Mouse (Mus musculus) hindbrain, embryonic 12.5 days (tissue): ENCODE data around the gene Cdhr1. TPM values are rescaled to one million over a fixed set of nuclear protein-coding genes. Genes with fewer than 3 reads are reported as not detected.

Experiments used
- ATAC-seq: fragments of 200-750 bp; cut with Nextera tagmentation; 2 replicates; pipeline ENCODE4 v1.8.0; 2017; ENCODE audit warnings: moderate TSS enrichment; ENCODE audit not compliant: low FRiP score
- H3K27ac ChIP-seq: fragments of 300-500 bp; sonication (generic); 2 replicates; pipeline ENCODE4 v1.5.1; 2016; ENCODE audit warnings: mild to moderate bottlenecking
- H3K27me3 ChIP-seq: fragments of 300-500 bp; sonication (generic); 2 replicates; pipeline ENCODE4 v1.6.1; 2016; ENCODE audit warnings: mild to moderate bottlenecking
- H3K36me3 ChIP-seq: fragments of 300-500 bp; sonication (generic); 2 replicates; pipeline ENCODE4 v1.6.1; 2016; ENCODE audit warnings: mild to moderate bottlenecking
- H3K4me1 ChIP-seq: fragments of 300-500 bp; sonication (generic); 2 replicates; pipeline ENCODE4 v1.6.1; 2016
- H3K4me2 ChIP-seq: fragments of 300-500 bp; sonication (generic); replicated peaks from 2 replicates; pipeline ENCODE4 v1.6.1; 2016; ENCODE audit warnings: mild to moderate bottlenecking
- H3K4me3 ChIP-seq: fragments of 300-500 bp; sonication (generic); 2 replicates; pipeline ENCODE4 v1.5.1; 2016; ENCODE audit warnings: mild to moderate bottlenecking
- H3K9ac ChIP-seq: fragments of 300-500 bp; sonication (generic); 2 replicates; pipeline ENCODE4 v1.6.1; 2016; ENCODE audit warnings: mild to moderate bottlenecking, moderate library complexity
- H3K9me3 ChIP-seq: fragments of 300-500 bp; sonication (generic); replicated peaks from 2 replicates; pipeline ENCODE4 v1.6.1; 2016; ENCODE audit warnings: mild to moderate bottlenecking
- WGBS: fragments of 180-500 bp; shearing (Covaris S2); methylation state at CpG from one replicate; pipeline ENCODE4 v1.1.7; 2016; 5-methylcytosine and 5-hydroxymethylcytosine counted together
- polyA plus RNA-seq: library from polyadenylated mRNA; unstranded; fragments of >200 nt; fragmentation: Nextera tagmentation; extraction: Ambion mirVana; gene quantifications from 2 replicates; pipeline ENCODE4 v1.2.1, GENCODE M21; 2016

The Cdhr1 gene
- polyA plus RNA-seq, 1 experiment from 2014 or later: 1.8 TPM

DNA sequence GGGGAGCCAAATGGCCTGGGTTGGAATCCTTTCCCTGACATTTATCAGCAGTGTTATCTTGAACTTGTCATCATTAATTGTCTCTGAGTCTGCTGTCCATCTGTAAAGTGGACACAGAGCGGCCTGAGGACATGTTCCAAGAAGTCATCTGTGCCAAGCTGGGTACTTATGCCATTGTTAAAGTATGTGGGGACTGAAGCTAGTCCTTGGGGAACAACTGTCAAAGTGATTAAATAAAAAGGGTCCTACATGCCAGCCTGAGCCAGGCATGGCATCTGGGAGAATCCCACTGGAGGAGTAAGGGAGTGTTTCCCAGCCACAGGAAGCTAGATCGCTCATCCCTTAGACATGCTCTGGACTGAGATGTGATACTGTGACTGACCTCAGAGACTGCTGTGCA is 12.3 kb upstream of the Cdhr1 start:
- Histone ChIP-seq H3K4me3 (no peak overlapping the region), H3K36me3 (no peaks in the 10 kb centered on the region), H3K27ac (no peak overlapping the region), H3K9ac (no peak overlapping the region), H3K4me1 (no peaks in the 10 kb centered on the region), H3K9me3 (no peaks in the 10 kb centered on the region), H3K4me2 (no peak overlapping the region), H3K27me3 (no peaks in the 10 kb centered on the region)
- WGBS: 86% methylated on average over 2 of the region's 2 CpGs
- ATAC-seq: no peak

DNA sequence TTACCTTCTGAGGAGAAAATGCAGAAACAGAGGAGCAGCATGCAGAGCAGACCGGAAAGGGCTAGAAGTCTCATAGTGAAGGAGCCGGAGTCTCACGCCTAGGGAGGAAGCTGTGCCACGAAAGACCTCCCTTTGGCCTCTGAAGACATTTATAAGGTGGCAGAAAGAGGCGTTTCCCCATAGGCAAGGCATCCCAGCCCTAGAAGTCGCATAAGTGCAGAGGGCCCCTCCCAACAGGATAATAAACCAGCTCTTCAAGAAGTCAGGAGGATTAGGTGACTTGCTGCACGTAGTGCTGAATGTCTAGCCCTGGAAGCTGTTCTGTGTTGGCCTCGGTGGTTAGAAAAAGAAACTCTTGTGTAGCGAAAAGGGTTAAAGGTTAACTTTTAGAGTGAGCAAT is 11.8 kb upstream of the Cdhr1 start:
- 76% methylated on average over 9 of the region's 9 CpGs for WGBS
- ATAC-seq: no peak
- H3K4me3 ChIP-seq: no peak overlapping the region

DNA sequence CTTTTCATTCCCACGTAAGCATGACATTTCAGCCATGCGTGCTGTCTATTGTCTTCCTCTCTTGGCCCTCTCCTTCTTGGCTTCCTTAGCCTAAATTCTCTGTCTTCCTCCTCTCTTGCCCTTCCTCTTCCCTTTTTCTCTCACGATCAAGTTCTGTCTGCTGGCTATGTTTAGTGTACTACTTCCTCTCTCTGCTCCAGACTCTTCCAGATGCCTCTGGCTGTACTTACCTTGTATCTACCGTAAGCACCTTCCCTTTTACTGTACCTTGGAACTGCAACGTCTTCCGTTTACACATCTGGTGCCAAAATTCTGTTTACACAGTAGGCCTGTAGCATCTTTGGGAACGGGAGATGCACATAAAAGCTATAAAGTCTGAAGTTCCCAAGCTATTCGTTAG is 11.3 kb upstream of the Cdhr1 start:
- H3K4me2 ChIP-seq: no peak overlapping the region
- no peaks in the 10 kb centered on the region for H3K9me3 ChIP-seq
- WGBS: 88% methylated on average over 8 of the region's 8 CpGs
- H3K4me1 ChIP-seq: no peaks in the 10 kb centered on the region
- no peaks in the 10 kb centered on the region for H3K27me3 ChIP-seq
- no peak overlapping the region for H3K27ac ChIP-seq
- H3K4me3 ChIP-seq: no peak overlapping the region
- no peaks in the 10 kb centered on the region for H3K36me3 ChIP-seq
- H3K9ac ChIP-seq: no peak overlapping the region
- no peak for ATAC-seq

More for the DNA sequence above, 11.8 kb upstream of the Cdhr1 start:
- Histone ChIP-seq H3K27me3 (no peaks in the 10 kb centered on the region), H3K9me3 (no peaks in the 10 kb centered on the region), H3K4me1 (no peaks in the 10 kb centered on the region), H3K9ac (no peak overlapping the region), H3K4me2 (no peak overlapping the region), H3K27ac (no peak overlapping the region), H3K36me3 (no peaks in the 10 kb centered on the region)

DNA sequence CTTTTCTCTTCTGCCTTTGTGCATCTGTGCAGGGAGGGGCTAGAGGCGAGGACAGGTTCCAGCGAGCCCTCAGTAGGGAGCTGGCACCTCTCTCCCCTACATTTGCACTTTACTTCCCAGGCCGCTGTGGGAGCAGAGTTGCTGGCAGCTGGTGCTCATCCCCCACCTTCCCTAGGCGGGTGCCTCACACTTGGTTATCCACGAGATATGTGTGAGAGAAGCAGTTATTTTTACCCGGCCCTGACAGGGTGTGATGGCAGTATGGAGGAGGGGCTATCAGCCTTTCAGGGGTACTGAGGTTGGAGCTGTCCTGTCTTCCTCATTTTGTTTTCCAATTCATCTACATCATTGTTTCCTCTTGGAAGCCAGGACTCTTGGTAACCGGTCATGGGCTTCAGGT is 7.7 kb upstream of the Cdhr1 start:
- H3K4me2 ChIP-seq: no peak overlapping the region
- H3K9ac ChIP-seq: no peak overlapping the region
- no peak overlapping the region for H3K4me3 ChIP-seq
- H3K27me3 ChIP-seq: no peaks in the 10 kb centered on the region
- no peaks in the 10 kb centered on the region for H3K4me1 ChIP-seq
- H3K9me3 ChIP-seq: no peaks in the 10 kb centered on the region
- no peak for ATAC-seq
- no peaks in the 10 kb centered on the region for H3K36me3 ChIP-seq
- WGBS: 29% methylated on average over 7 of the region's 7 CpGs
- H3K27ac ChIP-seq: no peak overlapping the region

DNA sequence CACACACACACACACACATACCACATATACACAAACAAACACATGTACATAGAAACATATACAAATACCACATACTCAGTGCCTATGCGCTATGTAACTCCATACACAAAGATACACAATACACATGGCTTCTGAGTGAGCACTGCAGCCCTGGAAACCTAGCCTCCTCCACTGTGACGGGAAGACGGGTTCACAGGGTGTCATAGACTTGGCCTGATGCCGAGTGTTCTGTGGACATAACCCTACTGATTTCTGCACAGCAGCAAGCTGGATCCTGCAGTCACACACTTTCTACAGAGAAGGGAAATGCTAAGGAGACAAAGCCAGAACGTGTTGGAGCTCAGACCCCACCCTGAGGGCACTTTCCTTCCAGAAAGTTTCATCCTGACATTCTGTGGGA is 6.6 kb upstream of the Cdhr1 start:
- Histone ChIP-seq H3K4me2 (no peak overlapping the region), H3K9me3 (no peaks in the 10 kb centered on the region), H3K27me3 (no peaks in the 10 kb centered on the region), H3K4me1 (no peaks in the 10 kb centered on the region), H3K4me3 (no peak overlapping the region), H3K27ac (no peak overlapping the region), H3K9ac (no peak overlapping the region), H3K36me3 (no peaks in the 10 kb centered on the region)
- ATAC-seq: no peak
- WGBS: 67% methylated on average over 5 of the region's 5 CpGs

DNA sequence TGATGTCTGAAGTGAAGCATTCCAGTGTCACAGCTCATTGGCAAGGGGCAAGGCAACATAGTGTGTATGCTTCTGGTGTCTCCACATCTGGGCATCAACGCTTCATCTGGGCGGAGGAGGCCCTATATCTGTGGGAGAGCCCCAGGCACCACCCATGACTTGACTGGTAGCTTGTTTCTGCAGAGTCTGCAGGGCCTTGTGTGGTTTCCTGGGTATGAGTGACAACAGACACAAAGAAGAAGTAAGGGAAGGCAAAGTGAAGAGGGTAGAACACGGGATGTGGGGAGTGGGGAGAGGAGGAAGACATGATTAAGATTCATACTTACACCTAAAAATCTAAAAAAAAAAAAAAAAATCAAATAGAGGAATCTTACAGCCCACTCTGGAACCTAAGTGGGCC is 4.3 kb upstream of the Cdhr1 start:
- ATAC-seq: no peak
- Histone ChIP-seq H3K36me3 (no peaks in the 10 kb centered on the region), H3K4me3 (no peak overlapping the region), H3K9ac (no peak overlapping the region), H3K27me3 (peaks cover 19% of the 10 kb centered on the region), H3K27ac (no peak overlapping the region), H3K4me1 (peaks cover 9% of the 10 kb centered on the region), H3K4me2 (no peak overlapping the region), H3K9me3 (no peaks in the 10 kb centered on the region)
- WGBS: 83% methylated on average over 3 of the region's 3 CpGs

DNA sequence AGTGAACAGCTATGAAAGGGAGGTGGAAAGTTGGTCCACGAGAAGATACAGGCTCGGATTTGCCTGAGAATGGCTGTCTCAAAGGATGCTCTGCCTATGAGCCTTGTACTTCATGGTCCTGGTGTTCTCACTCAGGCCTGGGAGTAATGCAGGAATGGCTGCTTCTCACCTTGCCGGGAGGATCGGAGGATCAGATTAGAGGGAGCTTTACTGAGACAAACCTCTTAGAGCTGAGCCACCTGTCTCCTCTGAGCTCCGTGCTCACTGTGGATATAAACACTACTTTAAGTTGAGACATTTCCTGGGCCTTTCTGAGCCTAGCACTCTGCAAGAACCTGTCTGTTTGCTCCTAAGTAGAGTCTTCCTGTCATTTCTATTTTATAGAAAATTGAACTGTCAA is 3.4 kb upstream of the Cdhr1 start:
- Histone ChIP-seq H3K9ac (no peak overlapping the region), H3K4me1 (peaks cover 9% of the 10 kb centered on the region), H3K4me2 (no peak overlapping the region), H3K36me3 (no peaks in the 10 kb centered on the region), H3K27me3 (peaks cover 28% of the 10 kb centered on the region), H3K4me3 (no peak overlapping the region), H3K27ac (no peak overlapping the region), H3K9me3 (no peaks in the 10 kb centered on the region)
- no peak for ATAC-seq
- WGBS: 82% methylated on average over 5 of the region's 5 CpGs

DNA sequence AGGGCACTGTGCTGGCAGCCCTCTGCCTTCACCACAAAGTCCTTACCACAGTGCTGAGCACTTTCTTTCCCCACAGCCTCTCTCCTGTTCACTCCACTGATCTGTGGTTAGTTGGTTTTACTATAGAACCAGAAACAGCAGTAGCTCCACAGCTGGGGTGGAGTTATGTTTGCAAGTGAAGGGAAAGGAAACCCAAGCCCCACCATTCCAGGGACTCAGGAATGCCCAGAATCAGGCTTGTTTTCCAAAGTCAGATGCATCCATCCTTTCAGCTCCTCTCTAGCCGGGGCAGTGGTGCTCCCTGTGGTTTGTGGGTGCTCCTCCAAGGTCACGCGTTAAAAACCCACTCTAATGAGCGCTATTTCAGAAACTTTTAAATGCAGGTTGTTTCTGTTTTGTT is 2.6 kb downstream of the Cdhr1 start:
- ATAC-seq: no peak
- no peak overlapping the region for H3K9ac ChIP-seq
- H3K4me1 ChIP-seq: peaks cover 9% of the 10 kb centered on the region
- WGBS: 82% methylated on average over 4 of the region's 4 CpGs
- H3K27ac ChIP-seq: no peak overlapping the region
- H3K27me3 ChIP-seq: peaks cover 30% of the 10 kb centered on the region
- no peak overlapping the region for H3K4me2 ChIP-seq
- H3K36me3 ChIP-seq: no peaks in the 10 kb centered on the region
- no peak overlapping the region for H3K4me3 ChIP-seq
- H3K9me3 ChIP-seq: no peaks in the 10 kb centered on the region

DNA sequence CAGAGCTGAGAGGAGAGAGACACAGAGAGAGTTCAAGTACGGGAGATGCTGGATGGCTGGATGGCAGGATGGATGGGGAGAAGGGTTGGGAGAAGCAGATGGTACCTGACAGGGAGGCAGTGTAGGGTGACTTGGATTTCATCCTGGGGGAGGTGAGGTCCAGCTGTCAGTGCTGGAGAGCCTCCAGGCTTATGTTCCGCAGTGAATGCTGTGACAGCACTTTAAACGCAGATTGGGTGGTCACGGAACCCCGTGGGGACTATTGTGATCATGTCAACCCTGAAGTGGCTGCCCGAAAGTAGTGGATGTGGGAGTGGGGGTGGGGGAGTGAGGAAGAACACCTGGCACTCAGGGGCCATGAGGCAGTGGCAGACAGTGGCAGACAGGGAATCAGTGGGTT is 3.7 kb downstream of the Cdhr1 start:
- no peak overlapping the region for H3K4me3 ChIP-seq

DNA sequence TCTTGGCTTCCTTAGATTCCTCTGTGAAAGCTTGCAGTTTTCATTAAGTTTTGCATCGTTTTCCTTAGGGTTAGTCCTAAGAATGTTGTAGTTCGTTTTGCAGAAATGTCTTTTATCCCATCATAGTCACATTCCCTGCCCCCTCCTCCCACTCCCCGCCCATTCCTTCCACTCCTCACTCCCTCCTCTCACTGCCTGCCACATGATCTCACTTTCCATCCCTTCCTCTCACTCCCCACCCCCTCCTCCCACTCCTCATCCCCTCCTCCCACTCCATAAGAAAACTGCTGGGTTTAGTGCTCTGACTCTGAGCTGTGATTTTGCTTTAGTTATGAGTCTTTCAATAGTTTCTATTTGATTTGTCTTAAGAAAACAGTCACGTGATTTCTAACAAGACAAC is 14.4 kb downstream of the Cdhr1 start:
- Histone ChIP-seq H3K9ac (no peak overlapping the region), H3K9me3 (no peaks in the 10 kb centered on the region), H3K4me2 (no peak overlapping the region), H3K36me3 (no peaks in the 10 kb centered on the region), H3K27ac (no peak overlapping the region), H3K4me3 (no peak overlapping the region), H3K4me1 (no peaks in the 10 kb centered on the region), H3K27me3 (no peaks in the 10 kb centered on the region)
- no peak for ATAC-seq
- 39% methylated on average over 4 of the region's 4 CpGs for WGBS

More for the DNA sequence above, 3.7 kb downstream of the Cdhr1 start:
- Histone ChIP-seq H3K9me3 (no peaks in the 10 kb centered on the region), H3K27ac (no peak overlapping the region), H3K36me3 (no peaks in the 10 kb centered on the region), H3K4me1 (peaks cover 9% of the 10 kb centered on the region), H3K9ac (no peak overlapping the region), H3K27me3 (peaks cover 29% of the 10 kb centered on the region), H3K4me2 (no peak overlapping the region)
- WGBS: 66% methylated on average over 6 of the region's 6 CpGs
- no peak for ATAC-seq

DNA sequence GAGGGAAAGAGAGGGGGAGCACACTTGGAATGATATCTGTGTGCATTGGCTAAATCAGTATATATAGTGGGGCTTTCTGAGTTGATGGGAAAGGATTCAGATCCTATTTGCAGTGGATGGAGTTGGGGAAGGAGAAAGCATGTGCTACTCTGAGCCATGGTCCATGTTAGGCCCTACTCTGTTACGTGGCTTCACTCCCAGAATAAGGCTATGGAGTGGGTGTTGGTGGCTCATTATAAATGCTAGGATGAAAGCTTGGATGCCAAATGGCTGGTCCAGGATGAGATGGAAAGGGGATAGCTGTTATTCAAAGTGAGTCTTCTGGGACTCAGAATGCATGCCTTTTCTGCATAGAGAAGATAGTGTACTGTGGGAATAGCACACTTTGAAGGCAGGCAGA is 17.4 kb downstream of the Cdhr1 start:
- no peaks in the 10 kb centered on the region for H3K27me3 ChIP-seq
- no peak overlapping the region for H3K27ac ChIP-seq
- no peak overlapping the region for H3K4me2 ChIP-seq
- no peaks in the 10 kb centered on the region for H3K36me3 ChIP-seq
- no peak overlapping the region for H3K9ac ChIP-seq
- no peaks in the 10 kb centered on the region for H3K9me3 ChIP-seq
- H3K4me3 ChIP-seq: no peak overlapping the region
- H3K4me1 ChIP-seq: no peaks in the 10 kb centered on the region
- WGBS: 83% methylated on average over 1 of the region's 1 CpGs
- ATAC-seq: no peak

DNA sequence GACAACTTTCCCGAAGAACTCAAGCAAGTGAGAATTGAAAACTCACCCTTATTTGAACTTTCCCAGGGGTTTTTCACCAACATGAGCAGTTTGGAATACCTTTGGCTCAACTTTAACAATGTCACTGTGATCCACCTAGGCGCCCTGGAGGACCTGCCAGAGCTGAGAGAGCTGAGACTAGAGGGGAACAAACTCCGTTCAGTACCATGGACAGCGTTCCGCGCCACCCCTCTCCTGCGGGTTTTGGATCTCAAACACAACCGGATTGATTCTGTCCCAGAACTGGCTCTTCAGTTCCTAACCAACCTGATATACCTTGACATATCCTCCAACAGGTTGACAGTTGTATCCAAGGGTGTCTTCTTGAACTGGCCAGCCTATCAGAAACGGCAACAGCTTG is 29.6 kb downstream of the Cdhr1 start:
- ATAC-seq: no peak
- H3K4me3 ChIP-seq: no peak overlapping the region
- H3K4me2 ChIP-seq: no peak overlapping the region
- H3K27me3 ChIP-seq: no peaks in the 10 kb centered on the region
- no peak overlapping the region for H3K9ac ChIP-seq
- 20% methylated on average over 9 of the region's 9 CpGs for WGBS
- no peaks in the 10 kb centered on the region for H3K36me3 ChIP-seq
- no peaks in the 10 kb centered on the region for H3K9me3 ChIP-seq
- no peaks in the 10 kb centered on the region for H3K4me1 ChIP-seq
- no peak overlapping the region for H3K27ac ChIP-seq

DNA sequence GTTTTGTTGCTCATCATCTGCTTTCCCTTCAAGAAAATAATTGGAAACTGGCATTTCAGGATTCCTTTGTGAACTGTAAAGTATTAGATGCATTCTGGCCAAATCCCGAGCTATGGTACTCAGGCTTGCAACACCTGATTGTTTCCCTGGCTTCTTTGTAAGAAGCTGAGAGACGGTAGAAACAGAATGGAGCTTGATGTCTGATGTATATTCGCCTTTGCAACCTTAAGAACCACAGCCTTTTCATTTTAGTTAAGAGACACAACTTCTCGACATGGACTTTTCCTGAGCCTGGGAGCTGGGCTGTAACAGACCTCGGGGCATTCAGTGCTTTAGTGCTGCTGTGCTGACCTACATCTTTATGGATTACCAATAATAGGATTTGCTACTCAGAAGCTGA is 30.5 kb downstream of the Cdhr1 start, which contains the start of gene Lrit2:
TSS of gene Lrit2 (plus strand) at position 301 of the 400 bp plus-strand sequence.
- WGBS: 78% methylated on average over 5 of the region's 5 CpGs

DNA sequence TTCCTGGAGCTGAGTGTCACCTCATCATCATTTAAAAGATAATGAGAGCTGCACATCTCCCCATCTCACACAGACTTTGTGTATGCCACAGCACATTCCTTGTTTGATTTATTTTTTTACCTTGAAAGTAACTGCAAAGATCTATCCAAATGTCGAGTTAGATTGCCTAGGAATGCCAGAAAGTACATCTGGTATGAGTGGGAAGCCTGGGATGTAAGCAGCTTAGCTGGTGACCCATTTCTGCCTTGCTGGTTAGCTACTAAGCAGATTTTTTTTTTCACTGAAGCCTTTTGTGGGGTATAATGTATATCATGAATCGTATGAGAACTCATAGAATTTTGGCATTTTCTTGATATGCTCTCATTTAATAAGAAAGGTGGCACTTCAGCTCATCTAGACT is 31.5 kb downstream of the Cdhr1 start:
- ATAC-seq: no peak
- no peaks in the 10 kb centered on the region for H3K9me3 ChIP-seq
- no peaks in the 10 kb centered on the region for H3K27me3 ChIP-seq
- no peaks in the 10 kb centered on the region for H3K36me3 ChIP-seq
- H3K4me3 ChIP-seq: no peak overlapping the region
- WGBS: 72% methylated on average over 2 of the region's 2 CpGs
- no peak overlapping the region for H3K4me2 ChIP-seq
- H3K4me1 ChIP-seq: no peaks in the 10 kb centered on the region
- H3K27ac ChIP-seq: no peak overlapping the region
- H3K9ac ChIP-seq: no peak overlapping the region

More for the DNA sequence above, 30.5 kb downstream of the Cdhr1 start, which contains the start of gene Lrit2:
- no peak within 1 kb of the TSS for H3K9ac ChIP-seq
- H3K4me2 ChIP-seq: no peak within 1 kb of the TSS
- no peaks in the 10 kb centered on the region for H3K27me3 ChIP-seq
- no peaks in the 10 kb centered on the region for H3K9me3 ChIP-seq
- H3K4me1 ChIP-seq: no peaks in the 10 kb centered on the region
- no peak within 1 kb of the TSS for H3K27ac ChIP-seq
- no peak within 1 kb of the TSS for H3K4me3 ChIP-seq
- H3K36me3 ChIP-seq: no peaks in the 10 kb centered on the region
- ATAC-seq: no peak
